30 mouse cellular contexts compared by ENCODE assay signal in the genomic region with DNA sequence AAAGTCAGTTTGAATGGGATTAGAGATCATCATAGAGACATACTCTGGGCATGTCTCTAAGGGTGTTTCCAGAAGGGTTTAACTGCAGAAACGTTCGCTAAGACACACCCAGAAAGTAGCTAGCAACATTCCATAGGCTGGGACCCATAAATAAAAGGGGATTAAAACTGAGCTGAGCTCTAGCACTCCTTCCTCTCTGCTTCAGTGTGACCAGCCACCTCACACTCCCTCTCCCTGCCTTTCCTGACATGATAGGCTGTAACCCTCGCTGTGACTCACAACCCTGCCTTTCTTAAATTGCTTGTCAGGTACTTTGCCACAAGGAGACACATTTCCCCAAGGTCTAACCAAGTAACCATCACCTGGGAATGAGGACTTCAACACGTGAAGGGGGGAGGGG. TPM values are rescaled to one million over a fixed set of nuclear protein-coding genes. Genes with fewer than 3 reads are reported as not detected.
DNase-seq lines count a peak whose midpoint lies in the region; ATAC-seq and TF ChIP-seq lines count a peak whose summit lies in the region.
"Had no signal": no experiment of that assay in that cellular context is flagged by ENCODE, and none has a peak within 500 bp of the region (broad histone marks: within the 10 kb centered on the region; RNA-seq: fewer than 3 reads in every experiment).

No protein-coding gene starts in this region.

- no peak overlapping the region for H3K27ac ChIP-seq in kidney, postnatal 0 days
- H3K27ac ChIP-seq in forebrain, postnatal 0 days (ENCODE audit: low read depth, low read length) = no peak overlapping the region
- H3K27ac ChIP-seq: hindbrain, embryonic 15.5 days; lung, embryonic 15.5 days; neural tube, embryonic 12.5 days had no signal

- no peak for ATAC-seq in kidney, postnatal 0 days (replicated peaks; ENCODE audit: low FRiP score, low read depth)
- no peak for ATAC-seq in forebrain, postnatal 0 days
- ATAC-seq: forebrain, embryonic 14.5 days; midbrain, embryonic 16.5 days had no signal

- no peak for TF ChIP-seq CTCF in kidney, postnatal 0 days (IDR thresholded peaks at IDR 0.05; ENCODE audit: low read depth)
- no peak for TF ChIP-seq CTCF in forebrain, postnatal 0 days (IDR thresholded peaks at IDR 0.05; ENCODE audit: low read depth)

- no peaks in the 10 kb centered on the region for H3K9me3 ChIP-seq in kidney, postnatal 0 days (replicated peaks; ENCODE audit: low read length)
- no peaks in the 10 kb centered on the region for H3K9me3 ChIP-seq in forebrain, postnatal 0 days (ENCODE audit: low read length)
- H3K9me3 ChIP-seq: G1E; hindbrain, embryonic 15.5 days; lung, embryonic 15.5 days; neural tube, embryonic 12.5 days had no signal

- H3K4me1 ChIP-seq in kidney, postnatal 0 days (replicated peaks; ENCODE audit: insufficient read depth, low read length) = peaks cover 3% of the 10 kb centered on the region; the same call in 1 of the 2 replicates
- no peaks in the 10 kb centered on the region for H3K4me1 ChIP-seq in forebrain, postnatal 0 days (ENCODE audit: insufficient read depth)

- 11% methylated on average over 4 of the region's 4 CpGs for WGBS in kidney, postnatal 0 days
- 11% methylated on average over 4 of the region's 4 CpGs for WGBS in forebrain, postnatal 0 days

- H3K4me2 ChIP-seq in kidney, postnatal 0 days (ENCODE audit: low read length) = no peak overlapping the region
- H3K4me2 ChIP-seq in forebrain, postnatal 0 days (ENCODE audit: low read depth) = no peak overlapping the region

- no peak overlapping the region for H3K9ac ChIP-seq in kidney, postnatal 0 days (ENCODE audit: low read depth, low read length)
- H3K9ac ChIP-seq in forebrain, postnatal 0 days = no peak overlapping the region
- H3K9ac ChIP-seq: hindbrain, embryonic 15.5 days; lung, embryonic 15.5 days; neural tube, embryonic 12.5 days had no signal

- DNase-seq in heart, adult 11 months = peak; percentile 46
- no peak for DNase-seq in heart, postnatal 4 days
- peak; percentile 20 for DNase-seq in kidney, postnatal 0 days (ENCODE audit: low spot score)
- DNase-seq in kidney, adult 8-10 months = no peak
- DNase-seq in A20 (ENCODE audit: low read depth, low spot score) = peak; percentile 9
- DNase-seq in naive thymus-derived CD4-positive, alpha-beta T cell, adult 2 months (ENCODE audit: low read depth) = peak; percentile 30
- no peak for DNase-seq in left cerebral cortex, postnatal 25 days (ENCODE audit: low spot score in 2 of 2)
- no peak for DNase-seq in forebrain, postnatal 0 days
- DNase-seq: adrenal gland, postnatal 10 days; cerebellum, adult 11-12 months; cerebellum, postnatal 25 days; kidney, adult 2 months; right cerebral cortex, postnatal 25 days; thymus, adult 2 months had no signal

- intact Hi-C loops in left cerebral cortex, postnatal 25 days (cut with DNase I) = loop anchor here (2.0 kb wide), 1 partner anchor 23 kb away; the partner anchor contains the start of gene Nop10

- no peak overlapping the region for H3K4me3 ChIP-seq in kidney, postnatal 0 days (replicated peaks; ENCODE audit: low read depth, low read length)
- H3K4me3 ChIP-seq in forebrain, postnatal 0 days (ENCODE audit: low read depth, low read length) = no peak overlapping the region
- H3K4me3 ChIP-seq: erythroblast, embryonic 14.5 days; neural tube, embryonic 12.5 days had no signal

- H3K36me3 ChIP-seq in kidney, postnatal 0 days (ENCODE audit: insufficient read depth, low read length) = no peaks in the 10 kb centered on the region
- H3K36me3 ChIP-seq in forebrain, postnatal 0 days (ENCODE audit: insufficient read depth) = no peaks in the 10 kb centered on the region
- H3K36me3 ChIP-seq: lung, embryonic 15.5 days; neural tube, embryonic 12.5 days had no signal

- H3K27me3 ChIP-seq in kidney, postnatal 0 days (ENCODE audit: insufficient read depth, low read length) = no peaks in the 10 kb centered on the region
- H3K27me3 ChIP-seq in forebrain, postnatal 0 days (ENCODE audit: insufficient read depth, low read length) = no peaks in the 10 kb centered on the region
- H3K27me3 ChIP-seq: hindbrain, embryonic 15.5 days; lung, embryonic 15.5 days; neural tube, embryonic 12.5 days had no signal

RNA-seq across cellular contexts. Expression of gene Lpcat4, which starts 1.3 kb away (rescaled TPM):
- 1 to 10 TPM; 6.6 to 7.7 TPM for total RNA-seq in heart, postnatal 4 days (2021)
- 18.5 and 19.7 TPM in 2 replicates for polyA plus RNA-seq in kidney, postnatal 0 days (2015; fragmentation: Nextera tagmentation; extraction: Ambion mirVana)
- total RNA-seq in left cerebral cortex, postnatal 25 days (2021) = 100 to 1,000 TPM; 135 to 158 TPM
- total RNA-seq in forebrain, postnatal 0 days (2014; rRNA removed) = 23.9 and 27.6 TPM in 2 replicates
- polyA plus RNA-seq in forebrain, postnatal 0 days (2015; fragmentation: Nextera tagmentation; extraction: Ambion mirVana) = 12.8 and 17.3 TPM in 2 replicates

RNA-seq across cellular contexts. Expression of gene Nutm1, which starts 21.1 kb away (rescaled TPM):
- total RNA-seq in heart, postnatal 4 days (2021) = not detected
- polyA plus RNA-seq in kidney, postnatal 0 days (2015; fragmentation: Nextera tagmentation; extraction: Ambion mirVana) = 0.05 TPM in 2 replicates
- total RNA-seq in left cerebral cortex, postnatal 25 days (2021) = under 1 TPM in 1 of 2 experiments, not detected in 1; 0.09 TPM
- not detected in 2 replicates for total RNA-seq in forebrain, postnatal 0 days (2014; rRNA removed)
- 0.08 and 0.09 TPM in 2 replicates for polyA plus RNA-seq in forebrain, postnatal 0 days (2015; fragmentation: Nextera tagmentation; extraction: Ambion mirVana)
- total RNA-seq: adrenal gland, postnatal 10 days; gastrocnemius, postnatal 4 days; layer of hippocampus, postnatal 25 days; left cerebral cortex, postnatal 14 days; liver, adult 2 months; megakaryocyte progenitor cell, adult 5-6 weeks had no signal
- polyA plus RNA-seq: brain, embryonic 14.5 days; erythroblast, embryonic 14.5 days; forebrain, embryonic 14.5 days; heart, embryonic 16.5 days; liver, adult 2 months; lung, embryonic 15.5 days; midbrain, embryonic 16.5 days; neural tube, embryonic 12.5 days; urinary bladder, adult 2 months had no signal

RNA-seq across cellular contexts. Expression of gene Nop10, which starts 23.7 kb away (rescaled TPM):
- 10 to 100 TPM; 64.1 to 65.4 TPM for total RNA-seq in heart, postnatal 4 days (2021)
- polyA plus RNA-seq in kidney, postnatal 0 days (2015; fragmentation: Nextera tagmentation; extraction: Ambion mirVana) = 232 and 252 TPM in 2 replicates
- total RNA-seq in left cerebral cortex, postnatal 25 days (2021) = 10 to 100 TPM; 50.4 to 55.0 TPM
- total RNA-seq in forebrain, postnatal 0 days (2014; rRNA removed) = 95.1 and 120 TPM in 2 replicates
- polyA plus RNA-seq in forebrain, postnatal 0 days (2015; fragmentation: Nextera tagmentation; extraction: Ambion mirVana) = 160 and 215 TPM in 2 replicates

RNA-seq across cellular contexts. Expression of gene Slc12a6, which starts 27.6 kb away (rescaled TPM):
- 10 to 100 TPM; 35.5 to 36.5 TPM for total RNA-seq in heart, postnatal 4 days (2021)
- 7.8 and 8.7 TPM in 2 replicates for polyA plus RNA-seq in kidney, postnatal 0 days (2015; fragmentation: Nextera tagmentation; extraction: Ambion mirVana)
- total RNA-seq in left cerebral cortex, postnatal 25 days (2021) = 100 to 1,000 TPM; 119 to 130 TPM
- 54.4 and 69.3 TPM in 2 replicates for total RNA-seq in forebrain, postnatal 0 days (2014; rRNA removed)
- polyA plus RNA-seq in forebrain, postnatal 0 days (2015; fragmentation: Nextera tagmentation; extraction: Ambion mirVana) = 7.8 and 10.6 TPM in 2 replicates

RNA-seq across cellular contexts. Expression of gene Gm21985, which starts 28.1 kb away (rescaled TPM):
- not detected for total RNA-seq in heart, postnatal 4 days (2021)
- not detected in 2 replicates for polyA plus RNA-seq in kidney, postnatal 0 days (2015; fragmentation: Nextera tagmentation; extraction: Ambion mirVana)
- 1 to 10 TPM; 4.1 to 4.4 TPM for total RNA-seq in left cerebral cortex, postnatal 25 days (2021)
- 1.9 and 2.9 TPM in 2 replicates for total RNA-seq in forebrain, postnatal 0 days (2014; rRNA removed)
- polyA plus RNA-seq in forebrain, postnatal 0 days (2015; fragmentation: Nextera tagmentation; extraction: Ambion mirVana) = not detected in 2 replicates
- total RNA-seq: gastrocnemius, postnatal 4 days; liver, adult 2 months had no signal
- polyA plus RNA-seq: brain, embryonic 14.5 days; C2C12; erythroblast, embryonic 14.5 days; forebrain, embryonic 14.5 days; G1E; heart, embryonic 16.5 days; hindbrain, embryonic 15.5 days; kidney, adult 2 months; liver, adult 2 months; lung, embryonic 15.5 days; neural tube, embryonic 12.5 days; thymus, adult 2 months had no signal

Comparison
In these comparisons a context has a peak if more than half of its experiments do, and no peak if none do; other contexts are left out.
1. DNase-seq: peak in heart, adult 11 months (single experiment), kidney, postnatal 0 days (single experiment), A20 (single experiment) and naive thymus-derived CD4-positive, alpha-beta T cell, adult 2 months (single experiment); none in heart, postnatal 4 days (single experiment), kidney, adult 8-10 months (0 of 2), left cerebral cortex, postnatal 25 days (0 of 2) and forebrain, postnatal 0 days (single experiment).